Mouse (Mus musculus) neutrophil, adult 65 days (primary cell): ENCODE measurements around the gene Olfr894. TPM values are rescaled to one million over a fixed set of nuclear protein-coding genes. Genes with fewer than 3 reads are reported as not detected.

Experiments
- total RNA-seq: library from RNA; stranded (reverse); gene quantifications from 2 replicates; pipeline ENCODE4 v1.2.4, GENCODE M21; 2023

The Olfr894 gene
- total RNA-seq, result not detected in 2 replicates

GRCm38 (mm10) chr9:38217755-38218154 lies at the start of gene Olfr894:
Olfr894 (plus strand) TSS chr9:38218055.

GRCm38 (mm10) chr9:38180721-38181120 lies 37.1 kb upstream of the Olfr894 start, which contains the start of gene Olfr891:
Olfr891 (minus strand) TSS chr9:38180821.

GRCm38 (mm10) chr9:38208065-38208464 lies 9.8 kb upstream of the Olfr894 start, which contains the start of gene Olfr893:
Olfr893 (plus strand) TSS chr9:38208365.

GRCm38 (mm10) chr9:38252474-38252873 lies 34.6 kb downstream of the Olfr894 start, which contains the start of gene Olfr143:
Olfr143 (plus strand) TSS chr9:38252774.

DNA sequence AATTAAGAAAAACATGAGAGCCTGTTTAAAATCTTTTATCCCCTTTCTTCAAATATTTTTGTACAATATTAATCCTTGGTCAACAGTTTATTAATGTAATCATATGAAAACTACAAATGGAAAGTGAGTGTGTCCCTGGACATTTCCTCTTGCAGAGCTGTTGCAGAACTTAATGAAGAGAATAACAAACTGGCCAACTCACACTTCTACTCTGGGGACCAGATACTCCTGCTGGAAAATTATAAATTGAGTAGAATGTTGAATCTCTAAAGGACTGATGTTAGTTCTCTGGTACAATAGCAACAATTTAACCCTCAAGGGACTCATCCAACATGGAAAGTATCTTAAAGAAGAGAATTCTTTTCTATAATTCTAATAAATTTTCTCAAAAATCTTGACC lies 49.7 kb downstream of the Olfr894 start, which contains the start of gene Olfr895:
Gene Olfr895, plus strand, starts transcription at position 301 of the 400 bp plus-strand sequence.

Other genes with a start within 250 kb of the Olfr894 start
- gene Olfr881, start 226.2 kb upstream of the Olfr894 start, total RNA-seq, result not detected in 2 replicates
- gene Olfr883, start 192.2 kb upstream of the Olfr894 start, total RNA-seq, result not detected in 2 replicates
- not detected in 2 replicates for gene Olfr884, start 171.5 kb upstream of the Olfr894 start, total RNA-seq
- gene Olfr885, start 156.7 kb upstream of the Olfr894 start, total RNA-seq, result not detected in 2 replicates
- gene Olfr887, start 134.0 kb upstream of the Olfr894 start, total RNA-seq, result not detected in 2 replicates
- not detected in 2 replicates for gene Olfr888, start 109.9 kb upstream of the Olfr894 start, total RNA-seq
- not detected in 2 replicates for gene Olfr889, start 102.9 kb upstream of the Olfr894 start, total RNA-seq
- gene Olfr890, start 75.5 kb upstream of the Olfr894 start, total RNA-seq, result not detected in 2 replicates
- gene Olfr891, start 37.2 kb upstream of the Olfr894 start, total RNA-seq, result not detected in 2 replicates
- not detected in 2 replicates for gene Olfr893, start 9.7 kb upstream of the Olfr894 start, total RNA-seq
- gene Olfr143, start 34.7 kb downstream of the Olfr894 start, total RNA-seq, result not detected in 2 replicates
- not detected in 2 replicates for gene Olfr895, start 49.8 kb downstream of the Olfr894 start, total RNA-seq
- not detected in 2 replicates for gene Olfr896-ps1, start 73.1 kb downstream of the Olfr894 start, total RNA-seq
- not detected in 2 replicates for gene Olfr25, start 111.0 kb downstream of the Olfr894 start, total RNA-seq
- not detected in 2 replicates for gene Olfr898, start 130.4 kb downstream of the Olfr894 start, total RNA-seq
- gene Olfr250, start 148.8 kb downstream of the Olfr894 start, total RNA-seq, result not detected in 2 replicates
- not detected in 2 replicates for gene Olfr251, start 159.0 kb downstream of the Olfr894 start, total RNA-seq
- not detected in 2 replicates for gene Olfr147, start 183.6 kb downstream of the Olfr894 start, total RNA-seq
- not detected in 2 replicates for gene Olfr901, start 211.4 kb downstream of the Olfr894 start, total RNA-seq
- not detected in 2 replicates for gene Olfr902, start 229.6 kb downstream of the Olfr894 start, total RNA-seq
- gene Olfr904, start 245.1 kb downstream of the Olfr894 start, total RNA-seq, result not detected in 2 replicates